Mouse (Mus musculus): ENCODE measurements around the gene Il16. TPM values are rescaled to one million over a fixed set of nuclear protein-coding genes. Genes with fewer than 3 reads are reported as not detected.

Gene Il16
- polyA plus RNA-seq, 1 experiment from 2014 or later: 2.5 TPM

DNA sequence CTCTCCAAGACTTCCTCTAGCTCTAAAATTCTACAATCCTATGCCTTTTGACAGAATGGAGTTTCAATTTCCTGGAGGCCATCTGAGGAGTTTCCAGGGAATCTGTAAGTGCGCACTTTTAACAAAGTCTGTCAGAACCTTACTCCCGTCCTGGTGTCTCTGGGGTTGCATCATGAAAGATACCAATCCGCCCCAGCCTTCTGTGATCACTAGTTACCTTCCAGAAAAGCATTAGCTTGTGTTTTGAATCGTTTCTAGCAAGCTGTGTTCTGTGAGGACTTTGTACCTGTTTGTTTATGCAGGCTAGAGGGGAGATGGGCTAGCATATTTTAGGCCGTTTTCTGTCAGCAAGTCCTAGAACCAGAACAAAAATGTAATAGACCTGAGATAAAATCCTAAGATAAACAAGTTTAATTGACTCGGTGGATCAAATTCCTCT, 112.8 kb downstream of the Il16 start:
- H3K4me2 ChIP-seq (replicated peaks; ENCODE audit: low read depth, low read length): peak overlapping the region; percentile 59
- H3K36me3 ChIP-seq (ENCODE audit: control insufficient read depth, insufficient read depth, low read length): peaks cover 6% of the 10 kb centered on the region
- H3K9me3 ChIP-seq (ENCODE audit: control insufficient read depth, low read length): no peaks in the 10 kb centered on the region
- peaks cover 10% of the 10 kb centered on the region; the same call in 1 of the 2 replicates for H3K4me1 ChIP-seq (ENCODE audit: control insufficient read depth, insufficient read depth, low read length)
- no peak overlapping the region for H3K27ac ChIP-seq (ENCODE audit: low read depth, low read length)
- H3K9ac ChIP-seq (ENCODE audit: low read depth, low read length): peak overlapping the region; percentile 65; the same call in 1 of the 2 replicates
- peak overlapping the region; percentile 60 for H3K4me3 ChIP-seq (ENCODE audit: low read length)
- ATAC-seq (ENCODE audit: low FRiP score, low TSS enrichment): no peak
- 43% methylated on average over 6 of the region's 6 CpGs for WGBS
- no peaks in the 10 kb centered on the region for H3K27me3 ChIP-seq (ENCODE audit: control insufficient read depth, insufficient read depth, low read length)

GRCm38 (mm10) chr7:83631828-83632681, 113.5 kb downstream of the Il16 start, which contains the start of gene Stard5:
TSS of gene Stard5 (plus strand) at chr7:83631959.
- no peak within 1 kb of the TSS for H3K27ac ChIP-seq (ENCODE audit: low read depth, low read length)
- no peaks in the 10 kb centered on the region for H3K27me3 ChIP-seq (ENCODE audit: control insufficient read depth, insufficient read depth, low read length)
- H3K36me3 ChIP-seq (ENCODE audit: control insufficient read depth, insufficient read depth, low read length): peaks cover 3% of the 10 kb centered on the region; the same call in 1 of the 2 replicates
- peak within 1 kb of the TSS; percentile 59 for H3K4me2 ChIP-seq (replicated peaks; ENCODE audit: low read depth, low read length)
- no peaks in the 10 kb centered on the region for H3K9me3 ChIP-seq (ENCODE audit: control insufficient read depth, low read length)
- peak; percentile 97 for ATAC-seq (ENCODE audit: low FRiP score, low TSS enrichment)
- H3K9ac ChIP-seq (ENCODE audit: low read depth, low read length): peak within 1 kb of the TSS; percentile 65
- H3K4me3 ChIP-seq (ENCODE audit: low read length): peak within 1 kb of the TSS; percentile 60
- H3K4me1 ChIP-seq (ENCODE audit: control insufficient read depth, insufficient read depth, low read length): peaks cover 10% of the 10 kb centered on the region; the same call in 1 of the 2 replicates
- WGBS: under 1% methylated on average over 35 of the region's 35 CpGs

- ATAC-seq (ENCODE audit: low FRiP score, low TSS enrichment): no peak
- Histone ChIP-seq H3K4me3 (ENCODE audit: low read length) (peak overlapping the region; percentile 60), H3K9ac (ENCODE audit: low read depth, low read length) (peak overlapping the region; percentile 35; the same call in 1 of the 2 replicates), H3K27ac (ENCODE audit: low read depth, low read length) (no peak overlapping the region), H3K36me3 (ENCODE audit: control insufficient read depth, insufficient read depth, low read length) (no peaks in the 10 kb centered on the region), H3K9me3 (ENCODE audit: control insufficient read depth, low read length) (no peaks in the 10 kb centered on the region), H3K4me2 (replicated peaks; ENCODE audit: low read depth, low read length) (peak overlapping the region; percentile 59), H3K4me1 (ENCODE audit: control insufficient read depth, insufficient read depth, low read length) (peaks cover 10% of the 10 kb centered on the region; the same call in 1 of the 2 replicates), H3K27me3 (ENCODE audit: control insufficient read depth, insufficient read depth, low read length) (no peaks in the 10 kb centered on the region)
- 11% methylated on average over 11 of the region's 11 CpGs for WGBS
Measured at GRCm38 (mm10) chr7:83631073-83631827, 114.3 kb downstream of the Il16 start.

DNA sequence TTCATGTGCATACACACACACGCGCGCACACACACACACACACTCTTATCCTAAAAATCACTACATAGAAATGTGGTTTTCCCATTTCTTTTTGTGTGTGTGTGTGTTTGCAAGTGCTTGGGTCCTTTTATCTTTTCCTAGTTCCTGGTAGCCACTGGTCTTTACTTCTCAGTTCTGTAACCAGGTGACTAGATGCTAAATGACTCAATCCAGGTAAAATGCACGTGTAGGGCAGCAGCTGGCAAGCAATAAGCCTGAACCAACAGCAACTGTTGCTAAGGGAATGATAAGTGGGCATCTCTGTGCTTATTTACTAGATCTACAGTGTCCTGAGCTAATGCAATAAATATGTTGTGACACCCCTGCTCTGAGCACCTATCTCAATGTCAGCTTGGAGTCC, 118.2 kb downstream of the Il16 start:
- no peak for ATAC-seq (ENCODE audit: low FRiP score, low TSS enrichment)
- Histone ChIP-seq H3K27ac (ENCODE audit: low read depth, low read length) (no peak overlapping the region), H3K9me3 (ENCODE audit: control insufficient read depth, low read length) (no peaks in the 10 kb centered on the region), H3K9ac (ENCODE audit: low read depth, low read length) (no peak overlapping the region), H3K4me2 (replicated peaks; ENCODE audit: low read depth, low read length) (no peak overlapping the region), H3K4me1 (ENCODE audit: control insufficient read depth, insufficient read depth, low read length) (no peaks in the 10 kb centered on the region), H3K4me3 (ENCODE audit: low read length) (no peak overlapping the region), H3K36me3 (ENCODE audit: control insufficient read depth, insufficient read depth, low read length) (no peaks in the 10 kb centered on the region), H3K27me3 (ENCODE audit: control insufficient read depth, insufficient read depth, low read length) (no peaks in the 10 kb centered on the region)
- 76% methylated on average over 4 of the region's 4 CpGs for WGBS

DNA sequence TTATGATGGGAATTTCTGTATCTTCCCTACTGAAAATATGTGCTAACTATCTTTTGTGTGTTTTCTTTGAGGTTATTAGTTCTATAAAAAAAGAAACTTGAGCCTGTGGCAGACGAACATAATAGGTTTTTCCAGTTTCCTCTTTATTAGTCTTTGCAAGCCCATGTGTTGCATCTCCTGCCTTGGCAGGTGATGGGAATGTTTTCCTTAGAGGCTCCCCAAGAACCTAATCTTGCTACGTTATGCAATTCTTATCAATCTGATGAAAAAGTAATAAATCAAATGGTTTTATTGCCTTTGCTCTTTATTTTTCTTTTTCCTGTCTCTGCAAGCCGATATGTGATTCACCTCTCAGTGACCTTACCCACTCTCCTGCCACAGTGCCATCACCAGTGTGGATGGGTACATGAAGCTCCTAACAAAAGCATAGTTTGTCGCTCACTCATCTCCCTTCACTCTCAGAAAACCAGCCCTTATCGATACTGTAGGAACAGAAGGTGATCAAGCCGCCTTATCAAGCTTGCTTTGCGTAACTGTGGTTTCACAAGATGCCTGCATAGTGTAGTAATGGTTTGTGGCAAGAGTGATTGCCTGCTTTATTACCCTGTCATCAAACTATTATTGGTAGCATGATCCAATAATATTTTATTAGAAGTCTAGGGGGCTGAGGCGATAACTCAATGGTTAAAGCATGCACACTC, 118.8 kb downstream of the Il16 start:
- no peak overlapping the region for H3K27ac ChIP-seq (ENCODE audit: low read depth, low read length)
- H3K9me3 ChIP-seq (ENCODE audit: control insufficient read depth, low read length): no peaks in the 10 kb centered on the region
- no peaks in the 10 kb centered on the region for H3K4me1 ChIP-seq (ENCODE audit: control insufficient read depth, insufficient read depth, low read length)
- WGBS: 52% methylated on average over 8 of the region's 8 CpGs
- no peaks in the 10 kb centered on the region for H3K27me3 ChIP-seq (ENCODE audit: control insufficient read depth, insufficient read depth, low read length)
- ATAC-seq (ENCODE audit: low FRiP score, low TSS enrichment): no peak
- H3K36me3 ChIP-seq (ENCODE audit: control insufficient read depth, insufficient read depth, low read length): no peaks in the 10 kb centered on the region
- no peak overlapping the region for H3K4me2 ChIP-seq (replicated peaks; ENCODE audit: low read depth, low read length)
- no peak overlapping the region for H3K4me3 ChIP-seq (ENCODE audit: low read length)
- H3K9ac ChIP-seq (ENCODE audit: low read depth, low read length): no peak overlapping the region

- H3K4me1 ChIP-seq (ENCODE audit: control insufficient read depth, insufficient read depth, low read length): no peaks in the 10 kb centered on the region
- no peak for ATAC-seq (ENCODE audit: low FRiP score, low TSS enrichment)
- no peak overlapping the region for H3K9ac ChIP-seq (ENCODE audit: low read depth, low read length)
- WGBS: 82% methylated on average over 1 of the region's 1 CpGs
- H3K9me3 ChIP-seq (ENCODE audit: control insufficient read depth, low read length): no peaks in the 10 kb centered on the region
- no peak overlapping the region for H3K4me2 ChIP-seq (replicated peaks; ENCODE audit: low read depth, low read length)
- no peaks in the 10 kb centered on the region for H3K36me3 ChIP-seq (ENCODE audit: control insufficient read depth, insufficient read depth, low read length)
- H3K4me3 ChIP-seq (ENCODE audit: low read length): no peak overlapping the region
- H3K27ac ChIP-seq (ENCODE audit: low read depth, low read length): no peak overlapping the region
- no peaks in the 10 kb centered on the region for H3K27me3 ChIP-seq (ENCODE audit: control insufficient read depth, insufficient read depth, low read length)
Measured at GRCm38 (mm10) chr7:83624065-83624464, 121.5 kb downstream of the Il16 start.

DNA sequence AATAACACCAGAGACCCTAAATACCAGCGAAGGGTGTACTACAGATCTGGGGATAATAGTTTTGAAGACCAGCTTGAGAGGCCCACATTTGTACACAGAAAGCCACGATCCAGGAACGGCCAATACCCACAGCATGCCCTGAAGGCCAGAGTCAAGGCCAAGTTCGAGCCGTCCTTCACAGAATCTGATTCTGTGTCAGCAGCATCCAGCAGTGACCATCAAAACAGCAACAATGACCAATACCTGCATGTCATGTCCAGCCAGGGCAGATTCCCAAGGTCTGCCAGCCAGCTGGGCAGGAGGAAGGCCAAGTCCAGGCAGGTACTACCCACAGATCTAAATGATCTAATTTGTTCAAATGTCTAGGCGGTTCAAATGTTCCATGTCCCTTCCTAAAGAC, 122.9 kb downstream of the Il16 start:
- Histone ChIP-seq H3K4me1 (ENCODE audit: control insufficient read depth, insufficient read depth, low read length) (no peaks in the 10 kb centered on the region), H3K4me2 (replicated peaks; ENCODE audit: low read depth, low read length) (no peak overlapping the region), H3K4me3 (ENCODE audit: low read length) (no peak overlapping the region), H3K9me3 (ENCODE audit: control insufficient read depth, low read length) (no peaks in the 10 kb centered on the region), H3K27me3 (ENCODE audit: control insufficient read depth, insufficient read depth, low read length) (no peaks in the 10 kb centered on the region), H3K9ac (ENCODE audit: low read depth, low read length) (no peak overlapping the region), H3K27ac (ENCODE audit: low read depth, low read length) (no peak overlapping the region), H3K36me3 (ENCODE audit: control insufficient read depth, insufficient read depth, low read length) (no peaks in the 10 kb centered on the region)
- WGBS: 89% methylated on average over 6 of the region's 6 CpGs
- no peak for ATAC-seq (ENCODE audit: low FRiP score, low TSS enrichment)

DNA sequence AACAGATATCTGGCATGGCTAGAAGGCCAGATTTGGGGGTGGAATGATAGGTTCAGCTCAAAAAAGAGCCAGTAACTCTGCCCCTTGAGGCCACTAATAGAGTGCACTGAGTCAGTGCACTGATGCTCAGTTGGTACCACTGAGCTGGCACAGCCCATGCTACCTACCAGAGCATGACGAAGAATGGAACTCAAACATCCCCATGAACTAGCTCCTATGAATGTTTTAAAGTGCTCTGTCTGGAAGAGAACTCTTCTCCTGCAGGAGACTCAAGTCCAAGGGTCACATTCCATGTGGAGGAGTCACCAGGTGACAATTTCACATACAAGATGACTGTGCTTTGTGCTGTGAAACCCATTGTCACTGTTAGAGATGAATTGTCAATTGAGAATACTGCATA, 126.8 kb downstream of the Il16 start:
- Histone ChIP-seq H3K27me3 (ENCODE audit: control insufficient read depth, insufficient read depth, low read length) (no peaks in the 10 kb centered on the region), H3K27ac (ENCODE audit: low read depth, low read length) (no peak overlapping the region), H3K4me2 (replicated peaks; ENCODE audit: low read depth, low read length) (no peak overlapping the region), H3K9ac (ENCODE audit: low read depth, low read length) (no peak overlapping the region), H3K4me3 (ENCODE audit: low read length) (no peak overlapping the region), H3K4me1 (ENCODE audit: control insufficient read depth, insufficient read depth, low read length) (no peaks in the 10 kb centered on the region; the same call in none of the 2 replicates), H3K36me3 (ENCODE audit: control insufficient read depth, insufficient read depth, low read length) (no peaks in the 10 kb centered on the region), H3K9me3 (ENCODE audit: control insufficient read depth, low read length) (no peaks in the 10 kb centered on the region)
- no peak for ATAC-seq (ENCODE audit: low FRiP score, low TSS enrichment)
- 92% methylated on average over 1 of the region's 1 CpGs for WGBS

Data from kidney, embryonic 14.5 days (tissue).